Mouse (Mus musculus) heart, embryonic 16.5 days (tissue): Measurements from ENCODE around the gene Crispld2. TPM values are rescaled to one million over a fixed set of nuclear protein-coding genes. Genes with fewer than 3 reads are reported as not detected.
A peak's percentile ranks its signal among the peaks of the same experiment; 100 is the strongest.

ENCODE experiments used
- ATAC-seq: fragments of 200-750 bp; cut with Nextera tagmentation; replicated peaks from 2 replicates; pipeline ENCODE4 v1.8.0; 2017; ENCODE audit warnings: moderate number of reproducible peaks; ENCODE audit not compliant: insufficient read depth, low FRiP score; ENCODE audit errors: extremely low read depth
- H3K27ac ChIP-seq: fragments of 300-500 bp; sonication (generic); 2 replicates; pipeline ENCODE4 v1.5.1; 2014; ENCODE audit warnings: mild to moderate bottlenecking, low read length, control low read depth, moderate library complexity
- H3K27me3 ChIP-seq: fragments of 300-500 bp; sonication (generic); 2 replicates; pipeline ENCODE4 v1.6.1; 2014; ENCODE audit warnings: low read length, mixed read lengths; ENCODE audit not compliant: control insufficient read depth, insufficient read depth
- H3K36me3 ChIP-seq: fragments of 300-500 bp; sonication (generic); 2 replicates; pipeline ENCODE4 v1.6.1; 2014; ENCODE audit not compliant: control insufficient read depth, insufficient read depth
- H3K4me1 ChIP-seq: fragments of 300-500 bp; sonication (generic); 2 replicates; pipeline ENCODE4 v1.6.1; 2014; ENCODE audit warnings: low read length, mixed read lengths; ENCODE audit not compliant: control insufficient read depth, insufficient read depth
- H3K4me2 ChIP-seq: fragments of 300-500 bp; sonication (generic); 2 replicates; pipeline ENCODE4 v1.6.1; 2014; ENCODE audit warnings: low read depth, mild to moderate bottlenecking, control low read depth, low read length
- H3K4me3 ChIP-seq: fragments of 300-500 bp; sonication (generic); 2 replicates; pipeline ENCODE4 v1.5.1; 2014; ENCODE audit warnings: mild to moderate bottlenecking, control low read depth, low read length
- H3K9ac ChIP-seq: fragments of 300-500 bp; sonication (generic); 2 replicates; pipeline ENCODE4 v1.6.1; 2014; ENCODE audit warnings: low read length, control low read depth
- H3K9me3 ChIP-seq: fragments of 300-500 bp; sonication (generic); replicated peaks from 2 replicates; pipeline ENCODE4 v1.6.1; 2016; ENCODE audit warnings: low read length; ENCODE audit not compliant: control insufficient read depth
- WGBS: fragments of 180-500 bp; shearing (Covaris S2); extraction: QIAGEN DNeasy Blood & Tissue Kit; methylation state at CpG from one replicate; pipeline ENCODE4 v1.1.7; 2014; 5-methylcytosine and 5-hydroxymethylcytosine counted together
- polyA plus RNA-seq: library from polyadenylated mRNA; unstranded; fragments of >200 nt; fragmentation: Nextera tagmentation; extraction: Ambion mirVana; gene quantifications from 2 replicates; pipeline ENCODE4 v1.2.1, GENCODE M21; 2015

Crispld2 gene
- polyA plus RNA-seq, 1 experiment from 2014 or later, result 2.4 TPM

GRCm38 (mm10) chr8:120096486-120096885 is 104.2 kb downstream of the Crispld2 start:
- WGBS, result 80% methylated on average over 2 of the region's 2 CpGs
- no peak overlapping the region for H3K27ac ChIP-seq

GRCm38 (mm10) chr8:120100388-120101067 is 108.3 kb downstream of the Crispld2 start:
- H3K9ac ChIP-seq, result peak overlapping the region; percentile 94
- peaks cover 30% of the 10 kb centered on the region for H3K4me1 ChIP-seq
- no peaks in the 10 kb centered on the region for H3K9me3 ChIP-seq
- H3K4me3 ChIP-seq, result peak overlapping the region; percentile 96
- H3K36me3 ChIP-seq, result no peaks in the 10 kb centered on the region; the same call in 1 of the 2 replicates
- WGBS, result 3% methylated on average over 25 of the region's 25 CpGs
- peak overlapping the region; percentile 90 for H3K4me2 ChIP-seq
- H3K27me3 ChIP-seq, result no peaks in the 10 kb centered on the region
- H3K27ac ChIP-seq, result peak overlapping the region; percentile 93
- no peak; the same call in 1 of the 2 replicates for ATAC-seq

More at GRCm38 (mm10) chr8:120096486-120096885, 104.2 kb downstream of the Crispld2 start:
- Histone ChIP-seq H3K36me3 (peaks cover 10% of the 10 kb centered on the region), H3K9ac (no peak overlapping the region), H3K27me3 (no peaks in the 10 kb centered on the region), H3K4me1 (peaks cover 9% of the 10 kb centered on the region), H3K4me3 (no peak overlapping the region), H3K4me2 (no peak overlapping the region), H3K9me3 (no peaks in the 10 kb centered on the region)
- ATAC-seq, result no peak

GRCm38 (mm10) chr8:120101068-120101972 is 109.1 kb downstream of the Crispld2 start, which contains the start of gene Zdhhc7:
Gene Zdhhc7 (minus strand): TSS chr8:120101482.
- peak; percentile 73 for ATAC-seq
- Histone ChIP-seq H3K4me2 (peak within 1 kb of the TSS; percentile 90), H3K9ac (peak within 1 kb of the TSS; percentile 94), H3K4me1 (peaks cover 31% of the 10 kb centered on the region), H3K4me3 (peak within 1 kb of the TSS; percentile 96), H3K27ac (peak within 1 kb of the TSS; percentile 93), H3K9me3 (no peaks in the 10 kb centered on the region), H3K27me3 (no peaks in the 10 kb centered on the region), H3K36me3 (no peaks in the 10 kb centered on the region; the same call in 1 of the 2 replicates)
- WGBS, result under 1% methylated on average over 88 of the region's 88 CpGs

Other genes starting within 250 kb of the Crispld2 start
- 12.5 and 15.0 TPM in 2 replicates for gene Tldc1, start 214.0 kb upstream of the Crispld2 start, polyA plus RNA-seq
- gene Cotl1, start 151.9 kb upstream of the Crispld2 start, polyA plus RNA-seq, result 34.3 and 56.1 TPM in 2 replicates
- gene Klhl36, start 130.2 kb upstream of the Crispld2 start, polyA plus RNA-seq, result 10.8 and 11.4 TPM in 2 replicates
- 90.7 and 101 TPM in 2 replicates for gene Usp10, start 82.1 kb upstream of the Crispld2 start, polyA plus RNA-seq
- gene Gm20388, start 81.6 kb upstream of the Crispld2 start, polyA plus RNA-seq, result 4.5 and 7.6 TPM in 2 replicates
- 35.8 and 37.8 TPM in 2 replicates for gene Zdhhc7, start 109.0 kb downstream of the Crispld2 start, polyA plus RNA-seq
- gene 6430548M08Rik, start 121.7 kb downstream of the Crispld2 start, polyA plus RNA-seq, result 8.4 and 9.4 TPM in 2 replicates
- gene Fam92b, start 185.0 kb downstream of the Crispld2 start, polyA plus RNA-seq, result 0.66 and 0.79 TPM in 2 replicates
- gene Gse1, start 236.0 kb downstream of the Crispld2 start, polyA plus RNA-seq, result 7.7 and 9.7 TPM in 2 replicates